Mouse (Mus musculus) heart, embryonic 12.5 days (tissue): ENCODE measurements at regions not wholly inside any gene's neighbourhood (a gene's known extent, or its start where the extent isn't known, plus 50 kb on each side); places are given as distances from the start of the nearest gene placed in this dataset.

Experiments used
- ATAC-seq: fragments of 200-750 bp; cut with Nextera tagmentation; 2 replicates; pipeline ENCODE4 v1.8.0; 2017; ENCODE audit warnings: moderate TSS enrichment, moderate library complexity; ENCODE audit not compliant: insufficient number of reproducible peaks, low FRiP score
- H3K27ac ChIP-seq: fragments of 300-500 bp; sonication (generic); 2 replicates; pipeline ENCODE4 v1.5.1; 2016; ENCODE audit warnings: mild to moderate bottlenecking, moderate library complexity; ENCODE audit not compliant: poor library complexity, severe bottlenecking
- H3K27me3 ChIP-seq: fragments of 300-500 bp; sonication (generic); replicated peaks from 2 replicates; pipeline ENCODE4 v1.6.1; 2016; ENCODE audit warnings: mild to moderate bottlenecking, moderate library complexity
- H3K36me3 ChIP-seq: fragments of 300-500 bp; sonication (generic); 2 replicates; pipeline ENCODE4 v1.6.1; 2016; ENCODE audit warnings: mild to moderate bottlenecking, moderate library complexity
- H3K4me1 ChIP-seq: fragments of 300-500 bp; sonication (generic); replicated peaks from 2 replicates; pipeline ENCODE4 v1.6.1; 2016; ENCODE audit warnings: mild to moderate bottlenecking
- H3K4me2 ChIP-seq: fragments of 300-500 bp; sonication (generic); 2 replicates; pipeline ENCODE4 v1.6.1; 2016; ENCODE audit warnings: mild to moderate bottlenecking, moderate library complexity
- H3K4me3 ChIP-seq: fragments of 300-500 bp; sonication (generic); 2 replicates; pipeline ENCODE4 v1.5.1; 2016; ENCODE audit warnings: mild to moderate bottlenecking
- H3K9ac ChIP-seq: fragments of 300-500 bp; sonication (generic); 2 replicates; pipeline ENCODE4 v1.6.1; 2016; ENCODE audit warnings: mild to moderate bottlenecking, moderate library complexity
- H3K9me3 ChIP-seq: fragments of 300-500 bp; sonication (generic); replicated peaks from 2 replicates; pipeline ENCODE4 v1.6.1; 2016; ENCODE audit warnings: mild to moderate bottlenecking, moderate library complexity
- WGBS: fragments of 180-500 bp; shearing (Covaris S2); methylation state at CpG from one replicate; pipeline ENCODE4 v1.1.7; 2016; 5-methylcytosine and 5-hydroxymethylcytosine counted together

GRCm38 (mm10) chr8:8183233-8183622, 477.8 kb downstream of the Efnb2 start:
- ATAC-seq, result peak; percentile 63; the same call in 1 of the 2 replicates
- Histone ChIP-seq H3K9me3 (no peaks in the 10 kb centered on the region), H3K4me3 (no peak overlapping the region), H3K4me2 (no peak overlapping the region), H3K27ac (no peak overlapping the region), H3K36me3 (no peaks in the 10 kb centered on the region), H3K27me3 (no peaks in the 10 kb centered on the region), H3K9ac (no peak overlapping the region), H3K4me1 (peaks cover 21% of the 10 kb centered on the region)
- WGBS, result 22% methylated on average over 6 of the region's 6 CpGs

GRCm38 (mm10) chr8:8182616-8183232, 478.3 kb downstream of the Efnb2 start:
- Histone ChIP-seq H3K27ac (no peak overlapping the region), H3K4me1 (peaks cover 21% of the 10 kb centered on the region), H3K4me3 (no peak overlapping the region), H3K9me3 (no peaks in the 10 kb centered on the region), H3K36me3 (no peaks in the 10 kb centered on the region), H3K4me2 (no peak overlapping the region), H3K9ac (no peak overlapping the region), H3K27me3 (no peaks in the 10 kb centered on the region)
- 68% methylated on average over 4 of the region's 4 CpGs for WGBS
- no peak for ATAC-seq

GRCm38 (mm10) chr8:8182108-8182507, 478.9 kb downstream of the Efnb2 start:
- H3K4me2 ChIP-seq, result no peak overlapping the region
- no peak overlapping the region for H3K27ac ChIP-seq
- H3K4me3 ChIP-seq, result no peak overlapping the region
- no peaks in the 10 kb centered on the region for H3K27me3 ChIP-seq
- H3K9ac ChIP-seq, result no peak overlapping the region
- no peaks in the 10 kb centered on the region for H3K9me3 ChIP-seq
- no peaks in the 10 kb centered on the region for H3K36me3 ChIP-seq
- ATAC-seq, result 0 out of 2 replicates have a peak, but pooled peaks have one; percentile 58
- 30% methylated on average over 2 of the region's 2 CpGs for WGBS
- peaks cover 21% of the 10 kb centered on the region for H3K4me1 ChIP-seq

- WGBS, result 37% methylated on average over 2 of the region's 2 CpGs
- H3K4me1 ChIP-seq, result peaks cover 8% of the 10 kb centered on the region
Observed at GRCm38 (mm10) chr8:8174286-8174685, 486.8 kb downstream of the Efnb2 start.

GRCm38 (mm10) chr8:8168674-8169073, 492.4 kb downstream of the Efnb2 start:
- Histone ChIP-seq H3K27me3 (no peaks in the 10 kb centered on the region), H3K36me3 (no peaks in the 10 kb centered on the region), H3K4me2 (no peak overlapping the region), H3K9ac (no peak overlapping the region), H3K4me3 (no peak overlapping the region), H3K27ac (no peak overlapping the region), H3K9me3 (no peaks in the 10 kb centered on the region), H3K4me1 (no peaks in the 10 kb centered on the region)
- ATAC-seq, result no peak
- 70% methylated on average over 6 of the region's 6 CpGs for WGBS

More at GRCm38 (mm10) chr8:8174286-8174685, 486.8 kb downstream of the Efnb2 start:
- H3K36me3 ChIP-seq, result no peaks in the 10 kb centered on the region
- H3K4me2 ChIP-seq, result no peak overlapping the region
- no peaks in the 10 kb centered on the region for H3K27me3 ChIP-seq
- no peak overlapping the region for H3K9ac ChIP-seq
- H3K27ac ChIP-seq, result no peak overlapping the region
- ATAC-seq, result no peak
- H3K9me3 ChIP-seq, result no peaks in the 10 kb centered on the region
- H3K4me3 ChIP-seq, result no peak overlapping the region

- ATAC-seq, result no peak
Observed at GRCm38 (mm10) chr8:8168250-8168649, 492.8 kb downstream of the Efnb2 start.

GRCm38 (mm10) chr8:8147527-8147926, 513.5 kb downstream of the Efnb2 start:
- no peaks in the 10 kb centered on the region for H3K27me3 ChIP-seq
- no peak overlapping the region for H3K27ac ChIP-seq
- no peak overlapping the region for H3K9ac ChIP-seq
- 0 out of 2 replicates have a peak, but pooled peaks cover 8% of the 10 kb centered on the region for H3K4me1 ChIP-seq
- H3K36me3 ChIP-seq, result no peaks in the 10 kb centered on the region
- peaks cover 3% of the 10 kb centered on the region for H3K9me3 ChIP-seq
- no peak for ATAC-seq
- 94% methylated on average over 5 of the region's 5 CpGs for WGBS
- no peak overlapping the region for H3K4me2 ChIP-seq
- no peak overlapping the region for H3K4me3 ChIP-seq

More at GRCm38 (mm10) chr8:8168250-8168649, 492.8 kb downstream of the Efnb2 start:
- H3K9ac ChIP-seq, result no peak overlapping the region
- no peak overlapping the region for H3K27ac ChIP-seq
- whole genome bisulfite sequencing, result 84% methylated on average over 11 of the region's 11 CpGs
- H3K27me3 ChIP-seq, result no peaks in the 10 kb centered on the region
- no peaks in the 10 kb centered on the region for H3K4me1 ChIP-seq
- H3K36me3 ChIP-seq, result no peaks in the 10 kb centered on the region
- H3K9me3 ChIP-seq, result no peaks in the 10 kb centered on the region
- no peak overlapping the region for H3K4me2 ChIP-seq
- no peak overlapping the region for H3K4me3 ChIP-seq

- 35% methylated on average over 6 of the region's 6 CpGs for WGBS
- H3K9me3 ChIP-seq, result peaks cover 3% of the 10 kb centered on the region
- no peak overlapping the region for H3K4me2 ChIP-seq
- H3K36me3 ChIP-seq, result no peaks in the 10 kb centered on the region
- no peak overlapping the region; the same call in 1 of the 2 replicates for H3K27ac ChIP-seq
- no peak overlapping the region for H3K9ac ChIP-seq
- H3K4me3 ChIP-seq, result no peak overlapping the region
- no peak for ATAC-seq
- 0 out of 2 replicates have a peak, but pooled peaks cover 8% of the 10 kb centered on the region for H3K4me1 ChIP-seq
- H3K27me3 ChIP-seq, result no peaks in the 10 kb centered on the region
Observed at GRCm38 (mm10) chr8:8142933-8143495, 518.0 kb downstream of the Efnb2 start.

GRCm38 (mm10) chr8:8142461-8142860, 518.6 kb downstream of the Efnb2 start:
- 0 out of 2 replicates have a peak, but pooled peaks cover 8% of the 10 kb centered on the region for H3K4me1 ChIP-seq
- 66% methylated on average over 3 of the region's 3 CpGs for WGBS
- H3K36me3 ChIP-seq, result no peaks in the 10 kb centered on the region
- no peak overlapping the region for H3K4me2 ChIP-seq
- H3K9ac ChIP-seq, result no peak overlapping the region
- no peak overlapping the region for H3K27ac ChIP-seq
- H3K9me3 ChIP-seq, result peaks cover 2% of the 10 kb centered on the region
- no peak for ATAC-seq
- H3K4me3 ChIP-seq, result no peak overlapping the region
- H3K27me3 ChIP-seq, result no peaks in the 10 kb centered on the region

GRCm38 (mm10) chr8:8139720-8140119, 521.3 kb downstream of the Efnb2 start:
- Histone ChIP-seq H3K27me3 (no peaks in the 10 kb centered on the region), H3K4me3 (no peak overlapping the region), H3K4me2 (no peak overlapping the region), H3K9me3 (no peaks in the 10 kb centered on the region), H3K36me3 (no peaks in the 10 kb centered on the region), H3K4me1 (0 out of 2 replicates have a peak, but pooled peaks cover 8% of the 10 kb centered on the region), H3K27ac (no peak overlapping the region), H3K9ac (no peak overlapping the region)
- ATAC-seq, result no peak
- WGBS, result 81% methylated on average over 3 of the region's 3 CpGs

- no peak overlapping the region for H3K9ac ChIP-seq
- H3K27ac ChIP-seq, result no peak overlapping the region
- no peak overlapping the region for H3K4me3 ChIP-seq
- H3K36me3 ChIP-seq, result no peaks in the 10 kb centered on the region
- peaks cover 4% of the 10 kb centered on the region; the same call in 1 of the 2 replicates for H3K27me3 ChIP-seq
- no peak for ATAC-seq
- WGBS, result 39% methylated on average over 10 of the region's 10 CpGs
- H3K9me3 ChIP-seq, result no peaks in the 10 kb centered on the region
- no peak overlapping the region for H3K4me2 ChIP-seq
- peaks cover 6% of the 10 kb centered on the region; the same call in 1 of the 2 replicates for H3K4me1 ChIP-seq
Observed at GRCm38 (mm10) chr8:8133001-8133785, 527.8 kb downstream of the Efnb2 start.
